Mouse (Mus musculus): ENCODE results near the gene Sfn.

DNA sequence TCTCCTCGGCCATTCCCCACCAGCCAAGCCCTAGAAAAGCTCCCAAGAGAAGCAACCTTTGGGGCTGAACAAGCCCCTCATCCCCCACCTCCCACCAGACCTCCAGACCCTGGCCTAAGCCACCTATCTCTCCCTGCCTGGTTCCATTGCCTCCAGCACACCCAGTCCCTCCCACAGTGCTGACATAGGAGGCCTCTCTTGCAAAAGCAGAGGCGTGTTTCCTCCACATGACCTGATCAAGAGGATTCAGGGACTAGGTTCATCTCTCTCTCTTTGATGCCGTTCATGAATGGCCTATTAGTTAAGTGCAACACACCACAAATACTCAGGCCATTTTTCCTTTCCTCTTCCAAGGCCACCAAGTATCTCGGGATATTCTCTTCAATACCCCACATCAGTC is 42.1 kb downstream of the Sfn start:
- no peak for TF ChIP-seq CTCF (IDR thresholded peaks at IDR 0.05; ENCODE audit: low read depth, low read length)
- no peak for TF ChIP-seq POLR2A (IDR thresholded peaks at IDR 0.05; ENCODE audit: borderline replicate concordance, low read depth, low read length)

Data from bone marrow macrophage, adult 2 months (primary cell).